Mouse (Mus musculus) urinary bladder, postnatal 14 days (tissue): ENCODE measurements around the gene Fam172a.

ENCODE experiments used
- DNase-seq: peaks from one replicate; pipeline ENCODE4 v3.0.0; 2021; ENCODE audit warnings: low spot score

The Fam172a gene

GRCm38 (mm10) chr13:77976248-77976647, 274.4 kb downstream of the Fam172a start:
- no peak for DNase-seq

GRCm38 (mm10) chr13:77977121-77977520, 275.3 kb downstream of the Fam172a start:
- no peak for DNase-seq

GRCm38 (mm10) chr13:77982105-77982851, 280.4 kb downstream of the Fam172a start:
- DNase-seq = peak; percentile 33

GRCm38 (mm10) chr13:77982852-77983202, 281.0 kb downstream of the Fam172a start:
- no peak for DNase-seq

GRCm38 (mm10) chr13:77991189-77991886, 289.5 kb downstream of the Fam172a start:
- DNase-seq = no peak

GRCm38 (mm10) chr13:78004649-78005048, 302.8 kb downstream of the Fam172a start:
- no peak for DNase-seq

- no peak for DNase-seq
Observed at GRCm38 (mm10) chr13:78005344-78005743, 303.5 kb downstream of the Fam172a start.

GRCm38 (mm10) chr13:78010176-78010575, 308.3 kb downstream of the Fam172a start:
- no peak for DNase-seq

- no peak for DNase-seq
Observed at GRCm38 (mm10) chr13:78024683-78025294, 323.0 kb downstream of the Fam172a start, which contains the start of gene Pou5f2. Gene Pou5f2, plus strand, starts transcription at chr13:78024902.

- no peak for DNase-seq
Observed at GRCm38 (mm10) chr13:78032821-78033220, 331.0 kb downstream of the Fam172a start.

- no peak for DNase-seq
Observed at GRCm38 (mm10) chr13:78037203-78037602, 335.4 kb downstream of the Fam172a start.

GRCm38 (mm10) chr13:78043203-78043602, 341.4 kb downstream of the Fam172a start:
- no peak for DNase-seq

- DNase-seq = no peak
Observed at GRCm38 (mm10) chr13:78045116-78045515, 343.3 kb downstream of the Fam172a start.

- no peak for DNase-seq
Observed at GRCm38 (mm10) chr13:78087751-78088150, 385.9 kb downstream of the Fam172a start.

GRCm38 (mm10) chr13:78090701-78091100, 388.9 kb downstream of the Fam172a start:
- DNase-seq = no peak

- DNase-seq = no peak
Observed at GRCm38 (mm10) chr13:78091949-78092348, 390.1 kb downstream of the Fam172a start.

GRCm38 (mm10) chr13:78094352-78094751, 392.5 kb downstream of the Fam172a start:
- DNase-seq = no peak

- no peak for DNase-seq
Observed at GRCm38 (mm10) chr13:78095071-78095973, 393.5 kb downstream of the Fam172a start.

- DNase-seq = no peak
Observed at GRCm38 (mm10) chr13:78098858-78099445, 397.1 kb downstream of the Fam172a start.

- DNase-seq = no peak
Observed at GRCm38 (mm10) chr13:78099746-78100530, 398.1 kb downstream of the Fam172a start.

GRCm38 (mm10) chr13:78100664-78101063, 398.8 kb downstream of the Fam172a start:
- DNase-seq = no peak
